Mouse (Mus musculus): ENCODE results near the gene Pex11b.

DNA sequence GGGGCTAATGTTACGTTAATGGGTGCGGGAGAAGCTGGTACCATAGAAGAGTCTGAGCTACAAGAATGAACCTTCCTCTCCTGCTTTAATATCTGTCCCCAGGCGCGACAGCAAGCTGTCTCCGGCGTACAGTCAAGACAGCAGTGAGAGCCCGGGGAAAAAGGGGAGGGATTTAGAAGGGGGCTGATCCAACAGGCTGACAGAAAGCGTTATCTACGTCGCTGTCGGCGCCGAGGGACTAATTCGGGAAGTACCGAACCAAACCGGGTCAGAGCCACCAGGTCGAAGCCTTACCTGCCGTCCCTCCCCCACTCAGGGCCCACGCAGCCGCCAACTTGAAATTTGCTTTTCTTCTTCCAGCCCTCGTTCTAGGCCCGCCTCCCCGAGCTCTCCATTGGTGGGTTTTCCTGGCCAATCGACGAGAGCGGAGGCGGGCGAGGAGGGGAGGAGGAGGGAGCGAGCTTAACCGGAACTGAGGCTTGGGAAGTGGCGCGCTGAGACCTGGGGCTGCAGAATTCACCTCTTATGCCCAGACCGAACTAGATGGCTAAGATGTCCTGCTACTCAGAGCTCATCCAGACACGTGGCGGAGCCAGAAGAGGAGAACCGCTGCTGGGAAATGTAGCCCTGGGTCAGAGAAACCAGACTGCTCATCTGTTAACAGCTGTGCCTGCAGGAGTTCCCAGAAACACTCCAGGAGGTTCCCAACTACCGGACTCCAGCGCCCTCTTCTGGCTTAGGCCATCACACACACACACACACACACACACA, 41.2 kb upstream of the Pex11b start, which contains the start of gene Polr3gl:
- TF ChIP-seq CTCF (IDR thresholded peaks at IDR 0.05; ENCODE audit: control insufficient read depth, insufficient read depth, insufficient replicate concordance, low read depth, low read length) (0 out of 2 replicates have a peak, but pooled peaks have one; percentile 11), POLR2A (IDR thresholded peaks at IDR 0.05; ENCODE audit: control insufficient read depth, low read depth, low read length) (peak; percentile 89)

Measured in testis, adult 2 months (tissue).